Mouse (Mus musculus) embryo, embryonic 9.5 days (tissue): ENCODE measurements around the gene Ank3.
A peak's percentile ranks its signal among the peaks of the same experiment; 100 is the strongest.
"Not testable (repeated sequence)": the region's sequence is repeated elsewhere in the genome, so short reads cannot be mapped to it uniquely, and the experiment has no call there.

Experiments
- DNase-seq: peaks from one replicate; pipeline ENCODE4 v3.0.0-alpha.2; 2017; ENCODE audit errors: extremely low spot score

Gene Ank3

DNA sequence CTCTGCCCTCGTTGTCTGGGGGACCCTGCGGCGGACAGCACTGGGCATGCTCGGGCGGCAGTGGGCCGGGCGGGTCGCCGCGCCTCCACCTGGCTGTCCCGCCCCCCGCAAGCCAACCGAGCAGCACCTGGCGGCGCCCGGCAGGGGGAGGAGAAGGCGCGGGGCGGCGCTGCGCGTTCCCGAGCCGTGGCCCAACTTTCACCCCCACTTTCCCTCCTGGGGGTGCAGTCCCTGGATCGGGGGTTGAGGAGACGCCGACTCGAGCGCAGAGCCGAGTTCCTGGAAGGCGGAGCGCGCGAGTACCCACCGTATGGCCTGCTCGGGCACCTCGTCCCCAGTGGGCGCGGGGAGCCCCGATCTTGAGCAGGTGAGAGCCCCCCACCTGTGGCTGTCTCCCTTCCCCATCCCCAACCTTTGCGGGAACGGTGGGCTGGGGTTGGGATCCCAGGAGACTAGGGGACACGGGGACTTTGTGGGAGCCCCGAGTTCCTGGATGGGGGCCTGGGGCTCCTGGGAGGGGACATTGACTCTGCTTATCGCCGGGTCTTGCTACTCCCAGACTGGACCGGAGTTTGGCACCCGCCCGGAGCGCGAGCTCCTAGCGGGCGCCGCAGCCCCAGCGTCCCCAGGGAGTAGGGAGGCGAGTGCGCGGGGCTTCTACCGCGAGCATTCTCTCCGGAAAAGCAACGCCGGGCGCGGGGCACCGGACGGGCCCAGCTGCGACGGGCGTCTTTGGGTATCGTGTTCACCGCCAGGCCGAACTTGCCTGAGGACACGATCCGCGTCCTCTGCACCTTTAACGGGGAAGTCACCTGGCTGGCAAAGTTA is at the start of gene Ank3:
TSS of gene Ank3 (plus strand) at position 11 of the 828 bp plus-strand sequence.
- peak; percentile 56 for DNase-seq

- DNase-seq: peak; percentile 39
These were observed 47.3 kb upstream of the Ank3 start for GRCm38 (mm10) chr10:69351071-69351841.

- DNase-seq: no peak
These were observed 46.7 kb upstream of the Ank3 start for GRCm38 (mm10) chr10:69351842-69352211.

DNA sequence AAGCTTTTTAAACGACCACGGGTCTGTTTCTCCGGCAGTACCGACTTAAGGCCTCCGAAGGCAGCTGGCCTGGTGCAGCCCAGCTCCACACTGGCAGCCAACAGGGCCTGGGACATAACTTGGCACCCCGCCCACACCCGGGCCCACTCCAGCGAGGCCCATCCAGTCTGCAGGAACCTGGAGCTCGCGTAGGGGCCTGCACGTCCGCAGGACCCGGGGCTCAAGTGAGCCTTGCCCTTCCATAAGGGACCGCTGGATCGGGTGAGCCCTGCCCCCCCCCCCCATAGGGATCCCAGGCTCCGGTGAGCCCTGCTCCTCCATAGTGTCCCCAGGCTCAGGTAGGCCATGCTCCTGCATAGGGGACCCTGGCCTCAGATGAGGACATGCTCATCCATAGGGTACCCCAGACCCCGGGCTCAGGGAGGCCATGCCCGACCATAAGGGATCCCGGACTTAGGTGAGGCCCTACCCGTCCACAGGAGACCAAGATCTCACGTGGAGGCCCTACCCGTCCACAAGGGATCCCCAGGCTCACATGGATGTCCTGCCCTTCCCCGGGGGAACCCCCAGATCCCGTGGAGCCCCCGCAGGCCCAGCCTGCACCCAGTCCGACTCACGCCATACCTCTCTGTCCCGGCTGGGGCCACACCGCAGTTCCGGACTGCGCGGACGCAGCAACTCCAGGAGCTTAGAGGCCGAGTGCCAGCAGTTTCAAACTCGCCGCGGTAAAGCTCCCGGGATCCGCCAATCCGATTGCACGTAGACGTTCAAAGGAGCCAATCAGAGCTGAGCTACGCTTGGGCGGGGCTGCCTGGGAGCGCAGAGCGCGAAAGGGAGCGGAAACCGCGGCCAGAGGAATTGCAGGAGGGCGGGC is 46.1 kb upstream of the Ank3 start, which contains the start of gene Cdk1:
TSS of gene Cdk1 (minus strand) at position 727 of the 874 bp plus-strand sequence.
- DNase-seq: peak; percentile 95

- not testable (repeated sequence) for DNase-seq
These were observed 45.5 kb upstream of the Ank3 start for GRCm38 (mm10) chr10:69353086-69353479.

- DNase-seq: no peak
These were observed 38.9 kb upstream of the Ank3 start for GRCm38 (mm10) chr10:69359666-69360065.

GRCm38 (mm10) chr10:69366208-69366607 is 32.4 kb upstream of the Ank3 start:
- DNase-seq: no peak

DNA sequence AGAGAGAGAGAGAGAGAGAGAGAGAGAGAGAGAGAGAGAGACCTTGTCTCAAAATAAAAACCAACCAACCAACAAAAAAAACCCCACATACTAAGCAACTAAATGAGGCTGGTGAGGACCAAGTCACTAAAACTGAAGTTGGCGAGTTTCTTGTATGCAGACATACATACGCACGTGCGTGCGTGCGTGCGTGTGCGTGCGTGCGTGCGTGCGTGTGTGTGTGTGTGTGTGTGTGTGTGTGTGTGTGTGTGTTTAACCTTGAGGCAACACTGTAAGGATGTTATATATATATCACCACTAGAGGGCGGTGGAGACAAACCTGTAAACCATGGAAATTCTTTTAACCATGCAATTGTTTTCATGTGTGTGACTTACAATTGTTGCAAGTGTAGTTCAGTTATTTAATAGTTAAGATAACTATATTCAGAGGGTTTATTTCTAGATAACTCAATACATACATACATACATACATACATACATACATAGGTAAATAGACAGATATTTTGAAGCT is 31.6 kb upstream of the Ank3 start:
- no peak for DNase-seq

GRCm38 (mm10) chr10:69369321-69369720 is 29.3 kb upstream of the Ank3 start:
- no peak for DNase-seq

- peak; percentile 51 for DNase-seq
These were observed 27.1 kb upstream of the Ank3 start for GRCm38 (mm10) chr10:69371441-69371840.

DNA sequence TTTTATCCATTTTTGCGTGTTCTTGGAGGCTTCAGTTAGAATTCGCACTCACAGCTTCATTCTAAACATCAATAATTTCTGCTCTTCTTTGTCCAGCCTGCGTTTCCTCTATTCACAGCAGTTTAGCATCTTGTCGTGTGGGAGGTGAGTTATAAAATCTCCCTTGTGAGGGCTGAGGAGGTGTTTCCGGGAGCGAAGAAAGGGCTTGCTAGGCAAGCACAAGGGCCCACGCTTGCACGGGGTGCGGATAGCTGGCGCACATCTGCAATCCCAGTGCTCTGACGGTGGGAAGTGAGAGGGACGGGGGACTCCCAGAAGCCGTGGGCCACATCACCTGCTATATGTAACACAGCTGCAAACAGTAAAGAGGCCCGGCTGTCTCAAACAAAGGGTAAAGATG is 26.5 kb upstream of the Ank3 start:
- no peak for DNase-seq

DNA sequence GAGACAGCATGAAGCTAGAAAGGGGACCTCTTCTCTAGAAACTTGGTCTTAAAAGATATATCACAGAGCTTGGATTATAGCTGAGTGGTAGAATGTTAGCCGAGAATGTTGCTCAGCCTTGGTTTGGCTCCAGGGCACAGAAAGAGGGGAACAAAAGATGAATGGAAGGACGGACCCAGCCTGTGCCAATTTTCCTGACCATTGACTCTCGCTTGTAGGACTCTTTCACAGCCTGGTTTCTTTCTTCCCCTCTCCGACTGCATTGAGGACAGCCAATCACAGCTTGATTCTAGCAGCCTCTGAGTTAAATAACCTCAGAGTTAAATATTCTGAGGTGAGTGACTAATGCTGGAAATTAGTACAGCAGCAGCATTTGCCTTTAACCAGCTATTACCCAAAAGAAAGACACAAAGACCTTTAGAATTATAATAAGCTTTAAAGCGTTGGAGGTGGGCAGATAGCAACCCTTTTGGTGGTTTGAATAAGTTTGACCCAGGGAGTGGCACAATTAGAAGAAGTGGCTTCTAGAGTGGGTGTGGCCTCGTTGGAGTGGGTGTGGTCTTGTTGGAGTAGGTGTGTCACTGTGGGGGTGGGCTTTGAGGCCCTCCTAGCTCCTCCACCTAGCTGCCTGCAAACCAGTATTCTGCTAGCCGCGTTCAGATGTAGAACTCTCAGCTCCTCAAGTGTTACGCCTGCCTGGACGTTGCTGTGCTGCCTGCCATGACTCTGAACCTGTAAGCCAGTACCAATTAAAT is 24.6 kb upstream of the Ank3 start:
- no peak for DNase-seq

GRCm38 (mm10) chr10:69375154-69375553 is 23.4 kb upstream of the Ank3 start:
- no peak for DNase-seq

DNA sequence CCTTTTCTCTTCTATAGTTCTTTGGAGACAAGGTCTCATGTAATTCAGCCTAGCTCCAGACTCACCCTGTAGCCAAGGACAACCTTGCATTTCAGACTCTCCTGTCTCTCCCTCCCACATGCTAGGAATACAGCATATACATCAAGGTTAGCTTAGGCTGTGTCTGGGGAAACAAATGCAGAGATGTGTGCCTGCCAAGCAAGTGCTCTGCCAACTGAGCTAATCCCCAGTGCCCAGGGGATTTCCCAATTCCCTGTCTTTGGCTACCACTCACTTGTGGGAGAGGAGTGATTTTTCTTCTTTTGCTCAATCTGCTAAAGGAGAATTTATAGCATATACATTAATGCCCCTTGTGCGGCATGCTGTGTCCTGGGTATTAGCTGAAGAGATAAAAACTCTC is 15.4 kb upstream of the Ank3 start:
- no peak for DNase-seq

GRCm38 (mm10) chr10:69384640-69385039 is 13.9 kb upstream of the Ank3 start:
- no peak for DNase-seq

GRCm38 (mm10) chr10:69385136-69385535 is 13.4 kb upstream of the Ank3 start:
- DNase-seq: no peak

GRCm38 (mm10) chr10:69386767-69387166 is 11.8 kb upstream of the Ank3 start:
- DNase-seq: no peak

DNA sequence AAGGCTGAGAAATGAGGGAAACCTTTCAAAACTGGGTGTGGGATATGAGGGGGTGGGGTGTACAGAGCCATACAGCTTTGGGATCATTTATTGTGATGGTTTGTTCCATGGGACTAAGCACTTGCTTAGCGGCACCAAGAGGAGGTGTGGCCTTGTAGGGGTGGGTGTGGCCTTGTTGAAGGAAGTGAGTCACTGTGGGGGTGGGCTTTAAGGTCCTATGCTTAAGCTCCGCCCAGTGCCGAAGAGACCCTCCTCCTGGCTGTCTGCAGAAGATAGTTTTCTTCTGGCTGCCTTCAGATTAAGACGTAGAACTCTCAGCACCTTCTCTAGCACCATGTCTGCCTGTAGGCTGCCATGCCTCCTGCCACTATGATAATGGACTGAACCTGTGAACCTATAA is 9.1 kb upstream of the Ank3 start:
- DNase-seq: no peak

DNA sequence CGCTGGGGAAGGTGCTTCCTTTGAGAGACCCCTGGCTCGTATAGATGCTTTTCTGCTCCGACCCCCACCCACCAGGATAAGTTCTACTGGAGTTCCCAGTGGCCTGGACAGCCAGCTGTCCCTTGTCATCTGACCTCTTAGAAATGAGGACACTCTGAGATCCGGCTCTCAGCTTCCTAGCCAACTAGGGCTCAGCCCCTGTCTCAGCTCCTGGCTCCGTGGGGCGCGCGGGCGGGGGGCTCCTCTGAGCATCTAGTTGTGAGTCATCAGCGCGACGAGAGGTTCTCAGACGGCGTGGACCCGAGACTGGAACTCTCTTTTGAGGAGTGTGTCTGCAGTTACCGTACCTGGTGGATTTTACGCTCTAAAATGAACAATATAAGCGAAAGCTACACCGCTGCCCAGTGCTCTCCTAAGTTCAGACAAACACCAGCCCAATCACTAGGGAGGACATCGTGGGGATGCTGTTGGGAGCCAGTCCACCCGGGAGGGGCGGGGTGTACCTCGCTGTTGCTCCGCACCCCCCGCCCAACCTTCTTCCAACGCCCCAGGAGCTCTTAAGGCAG is 293 bp upstream of the Ank3 start:
- peak; percentile 39 for DNase-seq

- peak; percentile 33 for DNase-seq
These were observed 1.3 kb downstream of the Ank3 start for GRCm38 (mm10) chr10:69399814-69400385.
